In genomic region chr8:120520707-120521590, GRCm38 (mm10) we compare ENCODE assay signal across 9 mouse cellular contexts.
DNase-seq lines count a peak whose midpoint lies in the region; ATAC-seq and TF ChIP-seq lines count a peak whose summit lies in the region.
"Had no signal": no experiment of that assay in that cellular context is flagged by ENCODE, and none has a peak within 500 bp of the region (broad histone marks: within the 10 kb centered on the region; RNA-seq: fewer than 3 reads in every experiment).

No protein-coding gene starts in this region.

- H3K9me3 ChIP-seq in lung, postnatal 0 days (ENCODE audit: low read length) = no peaks in the 10 kb centered on the region
- H3K9me3 ChIP-seq in stomach, embryonic 16.5 days (replicated peaks; ENCODE audit: control insufficient read depth, low read length) = no peaks in the 10 kb centered on the region
- H3K9me3 ChIP-seq: liver, embryonic 15.5 days had no signal

- intact Hi-C loops in left cerebral cortex, postnatal 4 days (cut with DNase I) = no loop called here
- intact Hi-C loops in heart, postnatal 36 days (cut with DNase I) = loop anchor here (2.0 kb wide), 1 partner anchor 24 kb away; no protein-coding TSS in a partner anchor

- peak; percentile 68 for ATAC-seq in lung, postnatal 0 days
- ATAC-seq in stomach, embryonic 16.5 days (ENCODE audit: insufficient read depth, low FRiP score) = peak; percentile 51; the same call in 1 of the 2 replicates

- 38% methylated on average over 20 of the region's 20 CpGs for WGBS in lung, postnatal 0 days
- WGBS in stomach, embryonic 16.5 days = 28% methylated on average over 20 of the region's 20 CpGs

- H3K27ac ChIP-seq in lung, postnatal 0 days (ENCODE audit: low read length) = no peak overlapping the region
- peak overlapping the region; percentile 62 for H3K27ac ChIP-seq in stomach, embryonic 16.5 days (ENCODE audit: low read length)
- H3K27ac ChIP-seq: liver, embryonic 15.5 days had no signal

- TF ChIP-seq CTCF in lung, postnatal 0 days (IDR thresholded peaks at IDR 0.05) = peak; percentile 48

- TF ChIP-seq EP300 in lung, postnatal 0 days (IDR thresholded peaks at IDR 0.05) = no peak

- peak; percentile 98 for DNase-seq in left cerebral cortex, postnatal 4 days
- no peak for DNase-seq in left cerebral cortex, adult 9 months (ENCODE audit: low spot score in 2 of 2)
- DNase-seq in embryo, embryonic 11 days = peak; percentile 87
- peak; percentile 55 to 57 for DNase-seq in heart, postnatal 36 days
- peak; percentile 86 for DNase-seq in lung, postnatal 0 days (ENCODE audit: low spot score)
- no peak for DNase-seq in testis, postnatal 10 days (ENCODE audit: low spot score)
- DNase-seq in natural killer cell, adult 2 months (ENCODE audit: low spot score in 2 of 2) = no peak

- H3K4me2 ChIP-seq in lung, postnatal 0 days (replicated peaks; ENCODE audit: low read depth, low read length) = no peak overlapping the region
- no peak overlapping the region for H3K4me2 ChIP-seq in stomach, embryonic 16.5 days (ENCODE audit: low read depth, low read length)
- H3K4me2 ChIP-seq: liver, embryonic 15.5 days had no signal

- H3K4me3 ChIP-seq in lung, postnatal 0 days (ENCODE audit: low read depth, low read length) = no peak overlapping the region
- no peak overlapping the region for H3K4me3 ChIP-seq in stomach, embryonic 16.5 days (replicated peaks; ENCODE audit: low read length)
- H3K4me3 ChIP-seq: liver, embryonic 15.5 days had no signal

- peaks cover 5% of the 10 kb centered on the region; the same call in 1 of the 2 replicates for H3K4me1 ChIP-seq in lung, postnatal 0 days (ENCODE audit: insufficient read depth, low read depth, low read length)
- peaks cover 67% of the 10 kb centered on the region for H3K4me1 ChIP-seq in stomach, embryonic 16.5 days (ENCODE audit: control insufficient read depth, insufficient read depth, low read length)

- no peak overlapping the region for H3K9ac ChIP-seq in lung, postnatal 0 days (replicated peaks; ENCODE audit: low read depth)
- peak overlapping the region; percentile 28; the same call in 1 of the 2 replicates for H3K9ac ChIP-seq in stomach, embryonic 16.5 days (ENCODE audit: low read length)
- H3K9ac ChIP-seq: liver, embryonic 15.5 days had no signal

- no peaks in the 10 kb centered on the region for H3K36me3 ChIP-seq in lung, postnatal 0 days (ENCODE audit: insufficient read depth, low read length)
- no peaks in the 10 kb centered on the region for H3K36me3 ChIP-seq in stomach, embryonic 16.5 days (ENCODE audit: control insufficient read depth, insufficient read depth, low read length)

- H3K27me3 ChIP-seq in lung, postnatal 0 days (replicated peaks; ENCODE audit: insufficient read depth, low read length) = no peaks in the 10 kb centered on the region
- H3K27me3 ChIP-seq in stomach, embryonic 16.5 days (ENCODE audit: control insufficient read depth, insufficient read depth, low read length) = no peaks in the 10 kb centered on the region
- H3K27me3 ChIP-seq: liver, embryonic 15.5 days had no signal

Comparison
In these comparisons a context has a peak if more than half of its experiments do, and no peak if none do; other contexts are left out.
1. DNase-seq: peak in left cerebral cortex, postnatal 4 days (single experiment), embryo, embryonic 11 days (single experiment), heart, postnatal 36 days (2 of 2) and lung, postnatal 0 days (single experiment); none in left cerebral cortex, adult 9 months (0 of 2), testis, postnatal 10 days (single experiment) and natural killer cell, adult 2 months (0 of 2).